ENCODE assay signal across 7 mouse cellular contexts in genomic region chr10:29535546-29536260, GRCm38 (mm10). TPM values are rescaled to one million over a fixed set of nuclear protein-coding genes. Genes with fewer than 3 reads are reported as not detected.
A peak's percentile ranks its signal among the peaks of the same experiment; 100 is the strongest.
DNase-seq lines count a peak whose midpoint lies in the region; ATAC-seq lines count a peak whose summit lies in the region.

Rspo3 (minus strand) TSS chr10:29535867.

- peak within 1 kb of the TSS; percentile 55 for H3K4me3 ChIP-seq in brown adipose tissue, adult 24 weeks (ENCODE audit: insufficient read depth, low read depth, low read length)
- H3K4me3 ChIP-seq in forebrain, embryonic 14.5 days (ENCODE audit: low read depth, low read length) = peak within 1 kb of the TSS; percentile 60
- H3K4me3 ChIP-seq in hindbrain, embryonic 11.5 days (ENCODE audit: low read depth, low read length) = peak within 1 kb of the TSS; percentile 64
- H3K4me3 ChIP-seq in midbrain, embryonic 10.5 days = peak within 1 kb of the TSS; percentile 75
- H3K4me3 ChIP-seq in stomach, embryonic 14.5 days (ENCODE audit: low read depth, low read length) = peak within 1 kb of the TSS; percentile 58

- no peak within 1 kb of the TSS for H3K27ac ChIP-seq in brown adipose tissue, adult 24 weeks (replicated peaks; ENCODE audit: low read depth, low read length)
- peak within 1 kb of the TSS; percentile 66 for H3K27ac ChIP-seq in forebrain, embryonic 14.5 days (ENCODE audit: low read depth, low read length)
- H3K27ac ChIP-seq in hindbrain, embryonic 11.5 days (ENCODE audit: low read depth, low read length) = no peak within 1 kb of the TSS
- H3K27ac ChIP-seq in midbrain, embryonic 10.5 days (replicated peaks) = peak within 1 kb of the TSS; percentile 79
- H3K27ac ChIP-seq in stomach, embryonic 14.5 days (ENCODE audit: low read length) = peak within 1 kb of the TSS; percentile 68; the same call in 1 of the 2 replicates

- peak within 1 kb of the TSS; percentile 96 for H3K4me2 ChIP-seq in forebrain, embryonic 14.5 days (ENCODE audit: low read length)
- peak within 1 kb of the TSS; percentile 80 for H3K4me2 ChIP-seq in hindbrain, embryonic 11.5 days (replicated peaks; ENCODE audit: low read depth, low read length)
- H3K4me2 ChIP-seq in stomach, embryonic 14.5 days (replicated peaks; ENCODE audit: low read depth, low read length) = peak within 1 kb of the TSS; percentile 79

- WGBS in forebrain, embryonic 14.5 days = 1% methylated on average over 41 of the region's 44 CpGs
- under 1% methylated on average over 43 of the region's 44 CpGs for WGBS in hindbrain, embryonic 11.5 days
- under 1% methylated on average over 43 of the region's 44 CpGs for WGBS in midbrain, embryonic 10.5 days
- WGBS in stomach, embryonic 14.5 days = under 1% methylated on average over 44 of the region's 44 CpGs

- DNase-seq in adrenal gland, adult (ENCODE audit: inconsistent age in 2 of 2, low spot score in 1 of 2) = peak; percentile 45 to 82
- peak; percentile 61 for DNase-seq in forebrain, embryonic 14.5 days (ENCODE audit: low spot score)
- peak; percentile 71 for DNase-seq in hindbrain, embryonic 11.5 days (ENCODE audit: low spot score)
- peak in 1 of 2 experiments; percentile 38 for DNase-seq in left cerebral cortex, adult 8-10 months (ENCODE audit: low spot score in 2 of 2)
- DNase-seq in midbrain, embryonic 10.5 days (ENCODE audit: low spot score) = peak; percentile 73

- no peaks in the 10 kb centered on the region for H3K9me3 ChIP-seq in forebrain, embryonic 14.5 days (replicated peaks; ENCODE audit: control insufficient read depth, low read length)
- no peaks in the 10 kb centered on the region for H3K9me3 ChIP-seq in hindbrain, embryonic 11.5 days (ENCODE audit: control insufficient read depth, low read length)
- no peaks in the 10 kb centered on the region for H3K9me3 ChIP-seq in midbrain, embryonic 10.5 days (replicated peaks)
- H3K9me3 ChIP-seq in stomach, embryonic 14.5 days (ENCODE audit: control insufficient read depth, low read depth, low read length) = no peaks in the 10 kb centered on the region

- peak; percentile 76 for ATAC-seq in forebrain, embryonic 14.5 days
- ATAC-seq in hindbrain, embryonic 11.5 days (ENCODE audit: low FRiP score) = peak; percentile 82
- ATAC-seq in stomach, embryonic 14.5 days (ENCODE audit: insufficient number of reproducible peaks, insufficient read depth, low FRiP score, low read depth) = peak; percentile 83

- H3K9ac ChIP-seq in forebrain, embryonic 14.5 days (ENCODE audit: low read length) = peak within 1 kb of the TSS; percentile 76
- peak within 1 kb of the TSS; percentile 57 for H3K9ac ChIP-seq in hindbrain, embryonic 11.5 days (ENCODE audit: low read depth, low read length)
- H3K9ac ChIP-seq in stomach, embryonic 14.5 days (replicated peaks; ENCODE audit: low read depth, low read length) = peak within 1 kb of the TSS; percentile 51

- H3K4me1 ChIP-seq in brown adipose tissue, adult 24 weeks (ENCODE audit: control insufficient read depth, insufficient read depth, insufficient read length, low read length) = peaks cover 6% of the 10 kb centered on the region; the same call in 1 of the 2 replicates
- H3K4me1 ChIP-seq in forebrain, embryonic 14.5 days (ENCODE audit: control insufficient read depth, insufficient read depth, low read length) = peaks cover 11% of the 10 kb centered on the region; the same call in 1 of the 2 replicates
- peaks cover 12% of the 10 kb centered on the region for H3K4me1 ChIP-seq in hindbrain, embryonic 11.5 days (replicated peaks; ENCODE audit: control insufficient read depth, insufficient read depth, low read length)
- H3K4me1 ChIP-seq in midbrain, embryonic 10.5 days = peaks cover 30% of the 10 kb centered on the region
- H3K4me1 ChIP-seq in stomach, embryonic 14.5 days (ENCODE audit: control insufficient read depth, insufficient read depth, low read length) = 0 out of 2 replicates have a peak, but pooled peaks cover 2% of the 10 kb centered on the region

- peaks cover 8% of the 10 kb centered on the region; the same call in 1 of the 2 replicates for H3K27me3 ChIP-seq in forebrain, embryonic 14.5 days (replicated peaks; ENCODE audit: control insufficient read depth, insufficient read depth, low read length)
- peaks cover 22% of the 10 kb centered on the region for H3K27me3 ChIP-seq in hindbrain, embryonic 11.5 days (ENCODE audit: control insufficient read depth, insufficient read depth, low read length)
- peaks cover 46% of the 10 kb centered on the region for H3K27me3 ChIP-seq in midbrain, embryonic 10.5 days (ENCODE audit: low read depth, poor library complexity, severe bottlenecking)
- H3K27me3 ChIP-seq in stomach, embryonic 14.5 days (ENCODE audit: control insufficient read depth, insufficient read depth, low read length) = no peaks in the 10 kb centered on the region

- H3K36me3 ChIP-seq in forebrain, embryonic 14.5 days (ENCODE audit: control insufficient read depth, insufficient read depth, low read length) = no peaks in the 10 kb centered on the region
- H3K36me3 ChIP-seq in hindbrain, embryonic 11.5 days (ENCODE audit: control insufficient read depth, insufficient read depth, low read length) = no peaks in the 10 kb centered on the region
- H3K36me3 ChIP-seq in midbrain, embryonic 10.5 days = no peaks in the 10 kb centered on the region
- H3K36me3 ChIP-seq in stomach, embryonic 14.5 days (ENCODE audit: control insufficient read depth, insufficient read depth, low read length) = no peaks in the 10 kb centered on the region

RNA-seq across cellular contexts. Expression of gene Rspo3, which starts in this region (rescaled TPM):
- not detected in 2 replicates for polyA plus RNA-seq in brown adipose tissue, adult 24 weeks (2012; ENCODE audit: insufficient read depth, insufficient read length, missing spikeins)
- polyA plus RNA-seq in forebrain, embryonic 14.5 days (2014; fragmentation: Nextera tagmentation; extraction: Ambion mirVana) = 21.3 and 21.5 TPM in 2 replicates
- polyA plus RNA-seq in hindbrain, embryonic 11.5 days (2014; fragmentation: Nextera tagmentation; extraction: Ambion mirVana) = 10.4 and 11.1 TPM in 2 replicates
- total RNA-seq in left cerebral cortex, adult 8-10 months (2022) = 10 to 100 TPM; 10.0 to 10.9 (median 10.4) TPM
- 6.1 and 12.2 TPM in 2 replicates for polyA plus RNA-seq in midbrain, embryonic 10.5 days (2016; fragmentation: Nextera tagmentation; extraction: Ambion mirVana)
- 19.0 and 19.3 TPM in 2 replicates for polyA plus RNA-seq in stomach, embryonic 14.5 days (2014; fragmentation: Nextera tagmentation; extraction: Ambion mirVana)

Comparison
In these comparisons a context has a peak if more than half of its experiments do, and no peak if none do; other contexts are left out.
1. H3K27ac ChIP-seq: peak in forebrain, embryonic 14.5 days (single experiment), midbrain, embryonic 10.5 days (single experiment) and stomach, embryonic 14.5 days (single experiment); none in brown adipose tissue, adult 24 weeks (single experiment) and hindbrain, embryonic 11.5 days (single experiment).
2. Peak in every context shown above with its lines, with median percentiles within 50 percentile points of each other: H3K4me3 ChIP-seq, ATAC-seq, H3K4me2 ChIP-seq and H3K9ac ChIP-seq.